Mouse (Mus musculus) 3T3-L1 (cell line): ENCODE data around the gene Kcnj10.

ENCODE experiments used
- DNase-seq: peaks from one replicate; pipeline ENCODE4 v3.0.0-alpha.2; 2015; ENCODE audit warnings: low read depth, low spot score

Gene Kcnj10

DNA sequence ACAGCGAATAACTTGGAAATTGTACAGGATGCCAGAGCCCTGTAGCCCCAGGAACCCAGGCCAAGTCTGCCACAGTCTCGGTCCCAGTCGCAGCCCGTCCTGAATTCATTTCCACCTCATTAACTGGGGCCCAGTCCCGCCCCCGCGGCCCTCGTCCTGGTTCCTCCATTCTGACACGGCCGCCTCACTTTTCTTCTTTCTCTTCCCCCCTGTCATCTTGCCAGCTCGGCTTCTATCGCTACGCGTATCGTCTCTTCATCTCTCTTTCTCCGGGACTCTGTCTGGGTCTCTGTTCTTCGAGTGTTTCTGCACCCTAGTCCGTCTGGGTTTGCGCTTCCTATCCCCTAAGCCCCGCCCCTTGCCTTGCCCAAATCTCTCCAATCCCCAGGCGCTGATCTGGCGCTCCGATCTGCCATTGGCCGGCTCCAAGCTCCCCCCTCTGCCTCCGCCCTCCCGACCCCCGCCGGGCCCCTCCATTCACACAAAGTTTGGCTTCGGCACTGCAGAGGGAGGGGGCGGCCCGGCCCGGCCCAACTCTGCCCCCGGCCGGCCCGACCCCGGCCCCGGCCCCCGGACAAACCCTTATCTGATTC is at the start of gene Kcnj10:
Gene Kcnj10, plus strand, starts transcription at position 482 of the 593 bp plus-strand sequence.
- no peak for DNase-seq

GRCm38 (mm10) chr1:172292880-172293279 is 48.1 kb upstream of the Kcnj10 start:
- peak; percentile 25 for DNase-seq

- DNase-seq: no peak
Measured at GRCm38 (mm10) chr1:172293449-172293848, 47.6 kb upstream of the Kcnj10 start.

DNA sequence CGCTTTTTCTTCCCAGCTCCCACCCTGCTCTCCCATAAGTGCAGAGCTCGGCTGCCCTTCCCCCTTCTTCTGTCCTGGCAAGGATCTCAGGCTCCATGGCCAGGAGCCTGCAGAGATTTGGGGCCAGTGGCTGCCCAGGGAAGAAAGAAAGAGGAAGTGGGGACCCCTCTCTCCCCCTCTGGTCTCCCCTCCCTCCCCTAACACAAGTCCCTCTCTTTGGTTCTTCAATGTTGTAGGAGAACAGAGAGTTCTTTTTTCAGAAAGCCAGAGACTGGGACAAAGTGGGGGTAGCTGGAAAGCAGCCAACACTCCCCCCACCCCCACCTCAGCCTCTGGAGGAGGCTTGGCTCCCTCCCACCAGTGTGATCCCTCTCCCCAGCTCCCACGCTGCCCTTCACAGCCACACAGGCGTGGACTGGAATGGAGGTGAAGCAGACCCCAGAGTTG is 45.2 kb upstream of the Kcnj10 start:
- no peak for DNase-seq

DNA sequence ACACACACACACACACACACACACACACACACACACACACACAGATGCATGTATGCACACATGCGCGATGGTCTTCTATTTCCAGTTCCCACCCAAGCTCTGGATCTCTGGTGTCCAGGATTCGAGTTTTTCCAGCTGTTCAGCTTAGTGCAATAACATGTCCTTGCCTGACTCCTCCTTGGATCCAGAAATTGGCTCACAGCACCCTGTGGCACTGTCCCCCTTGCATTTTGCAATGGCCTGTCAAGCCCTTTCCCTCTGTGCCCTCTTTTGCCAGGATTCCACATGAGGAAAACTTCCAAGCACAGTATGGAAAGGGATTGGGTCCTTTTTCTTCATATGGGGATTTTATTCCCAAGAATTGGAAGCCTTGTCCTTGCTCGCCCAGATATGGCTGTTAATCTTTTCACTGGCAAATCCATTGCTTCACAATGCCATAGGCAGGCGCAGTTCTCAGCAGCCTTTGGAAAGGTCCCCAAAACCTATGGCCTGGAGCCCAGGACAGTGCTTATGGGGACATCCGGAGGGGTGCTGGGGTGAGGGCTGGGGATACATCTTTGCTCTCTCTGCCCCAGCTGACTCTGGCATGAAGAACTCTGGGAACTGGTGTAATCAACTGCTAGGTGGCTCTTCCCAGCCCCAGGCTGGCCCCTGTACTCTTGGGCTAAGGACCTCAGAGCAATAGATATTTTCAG is 44.0 kb upstream of the Kcnj10 start:
- no peak for DNase-seq

GRCm38 (mm10) chr1:172297611-172298537 is 43.1 kb upstream of the Kcnj10 start, which contains the start of gene Atp1a2:
Gene Atp1a2 (minus strand): TSS chr1:172298064.
- no peak for DNase-seq

DNA sequence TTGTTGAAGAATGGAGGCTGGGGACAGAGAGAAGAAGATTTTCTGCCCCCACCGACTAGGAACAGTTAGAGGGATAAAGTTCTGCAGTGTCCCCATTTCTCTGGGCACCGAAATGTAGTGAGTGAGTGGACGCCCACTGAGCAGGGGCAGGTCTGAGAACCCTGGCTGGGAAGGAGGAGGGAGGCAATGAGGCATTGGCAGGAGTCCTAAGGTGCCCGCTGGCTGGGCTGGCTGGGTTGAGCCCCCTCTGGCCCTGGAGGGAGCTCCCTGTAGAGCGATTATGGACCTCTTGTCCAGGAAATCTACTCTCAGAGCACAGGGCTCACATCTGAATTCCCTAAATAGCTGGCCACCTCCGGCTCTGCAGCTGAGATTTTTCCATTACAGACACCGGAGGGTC is 41.5 kb upstream of the Kcnj10 start:
- no peak for DNase-seq

DNA sequence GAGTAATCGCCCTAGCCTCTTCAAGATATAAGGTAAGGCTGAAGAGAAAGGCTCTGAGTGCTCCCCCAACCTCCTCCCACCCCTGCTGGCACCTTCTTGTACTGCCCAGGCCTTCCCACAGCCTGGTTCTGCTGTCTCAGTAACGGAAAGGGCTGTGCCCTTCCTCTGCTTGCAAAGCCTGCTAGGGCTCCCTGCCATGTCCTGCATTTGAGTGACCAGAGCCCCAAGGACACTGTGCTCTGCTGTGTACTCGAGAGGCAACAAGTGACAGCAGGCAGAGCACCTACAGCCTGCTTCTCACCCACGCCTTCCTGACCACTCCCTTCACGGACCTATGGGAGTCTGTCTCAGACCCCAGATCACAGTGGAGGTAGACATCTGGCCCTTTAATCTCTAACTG is 40.8 kb upstream of the Kcnj10 start:
- DNase-seq: peak; percentile 20

DNA sequence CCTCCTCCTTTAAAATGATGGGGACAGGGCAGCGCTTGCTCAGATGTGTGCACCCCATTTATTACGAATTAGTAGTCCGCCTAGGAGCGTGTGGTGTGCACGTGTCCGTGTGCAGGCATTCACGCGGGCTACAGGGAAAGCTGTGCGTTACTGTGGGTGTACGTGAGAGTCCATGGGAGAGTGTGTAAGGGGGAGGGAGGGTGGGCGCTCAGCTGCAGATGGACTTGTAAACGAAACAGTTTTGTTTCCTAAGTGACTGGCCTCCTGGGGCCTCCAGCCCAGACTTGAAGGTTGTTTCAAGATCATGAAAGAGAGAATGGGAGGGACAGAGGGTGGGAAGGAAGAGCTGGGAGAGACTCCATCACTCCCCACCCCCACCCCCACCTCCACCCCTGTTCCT is 39.8 kb upstream of the Kcnj10 start:
- DNase-seq: no peak

- no peak for DNase-seq
Measured at GRCm38 (mm10) chr1:172302311-172302710, 38.7 kb upstream of the Kcnj10 start.

DNA sequence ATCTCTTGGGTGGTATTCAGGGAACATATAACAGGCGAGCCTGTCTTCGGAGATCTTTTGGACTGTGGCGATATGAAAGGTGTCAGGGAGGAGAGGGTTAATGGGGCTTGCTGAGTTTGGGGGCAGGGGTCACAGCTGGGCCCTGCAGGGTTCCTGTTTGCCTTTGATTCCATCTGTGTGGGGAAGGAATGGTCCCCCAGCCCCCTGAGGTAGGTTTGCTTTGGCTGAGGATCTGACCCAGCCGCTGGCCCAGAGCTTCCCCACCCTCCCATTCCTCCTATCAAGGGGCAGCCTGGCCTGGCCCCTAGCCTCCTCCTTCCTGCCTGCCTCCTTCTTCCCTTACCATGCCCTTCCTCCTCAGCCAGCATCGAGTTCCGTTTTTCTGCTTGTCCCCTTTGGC is 38.2 kb upstream of the Kcnj10 start:
- DNase-seq: no peak

DNA sequence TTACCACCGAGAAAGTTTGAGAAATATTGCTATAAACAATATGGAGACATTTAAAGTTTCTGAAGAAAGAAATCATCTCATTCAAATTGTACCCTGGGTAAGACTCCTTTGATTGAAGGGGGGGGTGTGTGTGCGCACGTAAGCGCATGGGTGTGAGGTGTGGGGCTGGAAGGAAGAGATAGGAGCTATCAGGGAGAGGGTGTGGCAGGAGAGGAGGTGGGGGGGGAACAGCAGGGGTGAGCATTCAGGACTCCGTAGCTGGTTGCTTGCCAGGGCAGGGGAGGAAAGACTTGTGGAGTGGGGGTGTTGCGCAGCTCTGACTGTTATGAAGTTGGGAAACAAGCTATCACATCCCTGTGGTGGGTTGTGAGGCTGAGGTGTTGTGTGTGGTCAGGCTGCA is 36.6 kb upstream of the Kcnj10 start:
- no peak for DNase-seq

DNA sequence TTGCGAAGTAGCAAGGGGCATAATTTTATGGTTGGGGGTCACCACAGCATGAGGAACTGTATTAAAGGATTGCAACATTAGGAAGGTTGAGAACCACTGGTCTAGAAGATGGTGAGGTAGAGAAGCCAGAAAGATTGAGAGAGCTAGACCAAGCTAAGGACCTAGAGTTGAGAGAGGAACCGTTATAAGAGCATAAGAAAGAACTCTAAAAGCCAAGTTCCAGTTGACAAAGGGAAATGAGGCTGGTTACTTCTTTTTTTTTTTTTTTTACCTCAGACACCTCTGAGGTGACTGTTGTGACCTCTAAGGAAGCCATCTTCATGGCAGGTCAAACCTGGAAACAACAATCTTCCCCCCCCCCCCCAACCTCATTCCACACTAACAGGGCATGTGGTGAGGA is 35.9 kb upstream of the Kcnj10 start:
- no peak for DNase-seq

- peak; percentile 34 for DNase-seq
Measured at GRCm38 (mm10) chr1:172305635-172306034, 35.4 kb upstream of the Kcnj10 start.

GRCm38 (mm10) chr1:172306196-172306595 is 34.8 kb upstream of the Kcnj10 start:
- peak; percentile 13 for DNase-seq

- no peak for DNase-seq
Measured at GRCm38 (mm10) chr1:172306885-172307284, 34.1 kb upstream of the Kcnj10 start.

DNA sequence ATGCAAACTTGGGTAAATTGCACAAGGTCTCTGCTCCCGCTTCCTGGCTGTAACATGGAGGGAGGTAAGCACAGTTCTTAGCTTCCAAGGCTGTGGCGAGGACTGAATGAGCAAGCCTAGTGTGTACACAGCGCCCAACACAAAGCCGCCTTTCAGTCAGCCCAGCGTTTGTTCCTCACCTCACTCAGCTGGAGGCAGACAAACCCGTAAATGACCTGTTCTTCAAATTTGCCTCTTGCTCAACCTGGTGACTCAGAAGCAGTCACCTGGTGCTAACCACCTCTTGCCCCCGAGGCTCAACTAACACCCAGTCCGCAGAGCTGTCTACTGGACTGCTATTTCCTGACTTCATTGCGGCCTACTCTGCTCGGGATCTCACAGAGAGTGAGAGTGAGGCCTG is 33.1 kb upstream of the Kcnj10 start:
- DNase-seq: peak; percentile 32

GRCm38 (mm10) chr1:172308409-172308808 is 32.6 kb upstream of the Kcnj10 start:
- no peak for DNase-seq

GRCm38 (mm10) chr1:172309699-172310398 is 31.2 kb upstream of the Kcnj10 start:
- peak; percentile 98 for DNase-seq

GRCm38 (mm10) chr1:172311248-172311906 is 29.6 kb upstream of the Kcnj10 start:
- peak; percentile 76 for DNase-seq
